Mouse (Mus musculus): ENCODE measurements around the gene Epn2.

DNA sequence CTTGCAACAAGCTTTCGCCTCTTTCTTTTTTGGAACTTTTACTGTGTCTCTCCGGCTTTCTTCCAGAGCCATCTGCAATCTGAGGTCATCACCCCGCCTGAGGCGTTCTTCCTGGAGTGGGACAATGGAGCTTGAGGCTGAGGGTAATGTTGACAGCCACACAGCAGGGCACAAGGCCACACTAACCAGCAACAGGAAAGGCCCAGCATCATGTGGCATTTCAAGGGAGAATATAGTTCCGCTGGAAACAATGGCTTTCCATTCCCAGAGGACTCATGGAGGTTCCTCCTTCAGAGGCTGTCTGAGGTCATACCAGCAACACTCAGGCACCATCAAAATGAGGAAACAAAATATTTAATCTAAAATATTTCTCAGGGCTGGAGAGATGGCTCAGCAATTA, 45.9 kb downstream of the Epn2 start:
- TF ChIP-seq POLR2A (IDR thresholded peaks at IDR 0.05; ENCODE audit: borderline replicate concordance, extremely low read depth, insufficient read depth, insufficient read length, poor library complexity, severe bottlenecking) (no peak), CTCF (IDR thresholded peaks at IDR 0.05; ENCODE audit: borderline replicate concordance, extremely low read depth, insufficient read depth, insufficient read length) (no peak)

All from brain, embryonic 14.5 days (tissue).